Mouse (Mus musculus) adrenal gland, adult 8-10 months (tissue): ENCODE measurements at regions not wholly inside any gene's neighbourhood (a gene's known extent, or its start where the extent isn't known, plus 50 kb on each side); places are given as distances from the start of the nearest gene placed in this dataset.
A peak's percentile ranks its signal among the peaks of the same experiment; 100 is the strongest.

ENCODE experiments used
- DNase-seq: peaks from one replicate; pipeline ENCODE4 v3.0.0; 2022

DNA sequence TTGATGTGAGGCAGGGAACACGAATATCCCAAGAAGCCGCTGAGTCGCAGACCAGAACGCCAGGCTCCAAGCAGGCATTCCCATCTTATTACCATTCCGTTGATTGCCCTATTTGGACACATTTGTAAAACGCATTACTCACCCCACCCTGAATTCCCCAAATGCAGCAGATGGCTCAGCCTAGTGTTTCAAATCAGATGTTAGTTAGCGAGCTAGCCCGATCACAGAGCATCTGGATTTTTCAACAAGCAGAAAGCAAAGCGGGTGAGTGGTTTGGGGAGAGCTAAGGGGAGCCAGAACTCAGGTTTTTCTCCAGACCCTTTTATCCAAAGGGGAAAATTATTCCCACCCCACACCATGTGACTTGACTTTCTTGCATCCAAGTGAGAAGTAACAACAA lies 273.2 kb downstream of the Rwdd3 start:
- DNase-seq, result no peak

DNA sequence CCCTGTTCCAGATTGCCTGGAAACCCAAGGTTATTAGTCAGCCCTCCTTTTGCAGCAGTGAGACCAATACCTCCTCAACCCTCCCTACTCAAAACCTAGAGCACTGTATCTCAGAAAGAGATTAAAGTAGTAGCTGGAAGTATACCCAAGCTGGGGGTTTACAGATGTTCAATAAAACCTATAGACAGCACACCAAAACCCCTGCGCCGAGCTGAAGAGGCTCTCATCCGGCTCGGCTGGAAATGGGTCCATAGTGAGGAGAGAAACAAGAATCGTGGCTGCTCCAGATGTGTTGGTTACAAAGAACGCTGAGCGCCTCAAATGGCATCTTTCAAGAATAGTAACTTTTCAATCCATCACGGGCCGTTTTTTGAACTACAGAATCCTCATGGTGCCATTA lies 273.7 kb downstream of the Rwdd3 start:
- no peak for DNase-seq

DNA sequence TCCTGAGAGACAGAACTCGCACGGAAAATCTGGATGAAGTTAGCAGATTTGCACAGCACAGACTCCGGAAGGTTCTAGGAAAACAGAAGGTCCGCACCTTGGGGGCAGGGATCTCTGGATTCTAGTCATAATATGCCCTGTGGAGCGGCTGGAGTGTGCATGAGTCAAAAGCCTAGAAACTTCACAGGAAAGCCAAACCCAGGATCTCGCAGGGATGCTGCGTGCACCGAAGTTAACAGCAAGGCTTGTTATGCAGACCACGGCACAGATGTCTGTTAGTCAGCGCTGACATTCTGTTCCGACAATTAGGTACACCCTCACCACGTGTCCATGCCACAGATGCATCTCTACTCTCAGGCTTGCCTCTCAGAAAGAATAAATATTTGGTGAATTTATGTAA lies 274.3 kb downstream of the Rwdd3 start:
- DNase-seq, result no peak

DNA sequence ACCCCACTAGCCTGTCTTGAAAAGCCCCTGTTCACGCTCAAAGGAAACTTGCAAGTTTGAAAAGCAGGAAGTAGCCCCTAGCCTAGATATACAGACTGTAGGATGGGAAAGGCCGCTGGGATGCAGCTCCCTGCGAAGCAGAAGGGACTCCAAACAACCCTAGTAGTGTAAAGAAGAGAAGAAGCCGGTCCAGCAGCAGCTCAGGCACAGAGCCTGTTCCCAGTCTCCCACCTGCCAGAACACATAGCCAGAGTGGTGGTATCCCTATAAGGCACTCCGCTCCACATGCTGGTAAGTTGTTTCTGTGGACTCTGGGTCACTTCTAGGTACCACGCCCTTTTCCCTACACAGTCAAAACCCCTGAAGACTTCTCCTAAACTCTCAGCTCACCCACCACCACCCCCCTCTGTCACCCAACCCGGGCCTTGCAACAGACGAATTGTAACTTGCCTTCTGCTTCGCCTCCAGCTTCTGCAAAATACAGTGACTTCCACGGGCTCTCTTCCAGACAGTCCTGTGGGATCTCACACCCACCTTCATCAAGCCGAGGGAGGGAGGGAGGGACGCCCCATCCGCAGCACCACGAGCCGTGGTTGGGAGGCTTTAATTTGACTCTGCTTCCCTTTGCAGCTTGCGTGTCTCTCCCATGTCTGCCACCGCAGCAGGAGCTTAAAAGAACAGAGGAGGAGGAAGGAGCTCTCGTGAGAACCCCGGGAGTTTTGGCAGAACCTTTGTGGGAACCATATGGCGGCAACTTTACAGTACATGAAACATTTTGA lies 285.2 kb downstream of the Rwdd3 start:
- no peak for DNase-seq

DNA sequence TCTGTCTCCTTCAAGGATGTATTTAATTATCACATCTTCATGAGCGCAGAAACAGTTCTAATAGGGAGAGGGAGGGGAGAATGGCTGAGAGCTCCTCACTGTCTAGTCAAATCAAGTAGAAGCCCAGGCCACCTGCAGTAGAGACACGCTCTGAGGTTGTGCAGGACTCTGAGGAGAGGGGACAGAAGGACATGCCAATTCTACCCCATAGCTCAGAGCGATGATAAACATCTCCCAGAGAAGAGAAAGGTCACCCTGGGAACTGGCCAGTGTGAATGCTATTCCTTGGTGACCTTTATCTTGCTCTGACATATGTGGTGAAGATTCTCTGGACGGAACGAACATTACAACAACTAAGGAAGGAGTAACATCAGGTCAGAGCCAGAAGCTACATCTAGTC lies 286.1 kb downstream of the Rwdd3 start:
- no peak for DNase-seq

DNA sequence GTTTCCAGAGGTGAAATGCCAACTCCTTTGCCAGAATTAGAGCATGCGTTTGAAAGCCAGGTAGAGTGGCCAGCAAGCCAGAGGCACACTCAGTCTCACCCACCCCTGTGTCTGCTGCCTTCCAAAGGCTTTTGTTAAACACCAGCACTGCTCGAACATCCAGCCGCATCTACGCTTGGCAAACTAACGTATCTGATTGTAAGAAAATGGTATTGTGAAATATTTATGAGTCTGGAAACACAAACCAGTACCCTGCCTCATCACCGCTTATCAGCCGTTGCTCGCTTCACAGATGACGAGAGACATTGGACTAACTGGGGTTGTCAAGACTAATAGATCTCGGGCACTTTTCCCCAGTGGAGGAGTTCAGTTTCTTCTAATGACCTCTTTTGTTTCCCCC lies 287.3 kb downstream of the Rwdd3 start:
- no peak for DNase-seq

DNA sequence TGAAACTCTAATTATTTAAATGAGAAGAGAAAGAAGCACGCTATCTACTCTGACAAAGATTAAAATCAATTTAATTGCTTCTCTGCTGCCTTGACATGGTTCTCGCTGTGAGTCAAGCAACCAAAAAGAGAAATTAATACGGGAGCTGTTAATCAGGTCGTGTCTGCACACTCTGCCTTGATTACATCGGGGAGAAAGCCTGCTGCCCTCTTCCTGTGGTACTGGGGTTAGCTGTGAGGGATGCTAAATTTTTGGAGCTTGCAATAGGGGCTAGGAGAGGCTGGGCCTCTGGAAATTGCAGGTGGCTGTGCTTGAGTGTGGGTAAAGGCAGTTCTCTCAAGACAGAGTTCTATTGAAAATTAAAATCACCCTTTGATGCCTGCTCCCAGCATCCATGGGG lies 287.8 kb downstream of the Rwdd3 start:
- DNase-seq, result no peak

DNA sequence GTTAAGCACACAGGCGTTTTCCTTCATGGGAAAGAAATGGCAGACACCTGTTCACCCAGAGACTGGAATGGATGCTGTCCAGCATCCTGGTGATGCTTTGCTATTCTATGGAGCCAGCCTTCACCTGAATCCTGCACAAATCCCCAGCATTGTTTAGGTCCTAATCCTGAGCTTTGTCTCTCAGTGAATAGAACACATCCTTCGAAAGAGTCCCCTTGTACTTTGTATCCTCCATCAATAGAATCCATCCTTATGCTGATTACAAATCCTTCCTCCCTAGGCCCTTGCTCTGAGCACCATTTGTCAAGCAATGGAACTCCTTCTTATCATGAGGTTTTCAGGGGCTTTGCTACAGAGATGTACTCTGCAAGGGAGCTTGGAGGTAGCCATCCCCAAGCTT lies 292.1 kb downstream of the Rwdd3 start:
- no peak for DNase-seq

DNA sequence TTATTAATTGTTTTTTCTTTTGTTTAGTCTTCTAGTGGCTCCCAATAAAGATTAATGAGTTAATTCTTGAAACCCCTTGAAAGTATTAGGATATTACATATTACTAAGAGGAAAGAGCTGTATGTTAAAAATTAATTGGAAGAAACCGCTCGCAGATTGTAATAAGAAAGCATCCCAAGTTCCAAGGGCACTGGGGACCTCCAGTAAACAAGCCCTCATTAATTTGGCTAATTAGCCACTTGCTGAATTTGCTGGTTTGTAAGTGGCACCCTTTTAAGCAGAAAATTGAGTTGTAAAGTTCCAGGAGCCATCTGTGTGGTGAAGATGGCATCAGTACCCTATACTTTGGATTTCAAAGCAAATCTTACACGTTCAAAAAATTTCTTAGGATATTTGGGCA lies 295.8 kb downstream of the Rwdd3 start:
- DNase-seq, result no peak

DNA sequence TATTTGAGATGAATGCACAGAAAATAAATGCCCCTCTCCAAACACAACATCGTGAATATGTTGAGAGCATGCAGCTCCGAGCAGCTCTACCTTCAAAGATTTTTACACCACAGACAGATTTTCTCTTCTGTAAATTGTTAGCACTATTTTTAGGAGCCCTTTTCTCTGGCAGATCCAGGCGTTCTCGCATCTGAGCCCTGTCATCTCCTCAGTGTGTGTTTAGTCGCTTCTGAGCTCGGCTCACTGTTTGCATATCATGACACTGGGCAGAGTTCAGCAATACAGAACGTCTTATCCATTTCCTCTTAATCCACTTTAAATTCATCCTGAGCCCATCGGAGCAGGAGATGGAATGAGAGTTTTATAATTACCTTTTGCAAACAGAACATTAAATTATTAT lies 306.5 kb downstream of the Rwdd3 start:
- DNase-seq, result no peak

DNA sequence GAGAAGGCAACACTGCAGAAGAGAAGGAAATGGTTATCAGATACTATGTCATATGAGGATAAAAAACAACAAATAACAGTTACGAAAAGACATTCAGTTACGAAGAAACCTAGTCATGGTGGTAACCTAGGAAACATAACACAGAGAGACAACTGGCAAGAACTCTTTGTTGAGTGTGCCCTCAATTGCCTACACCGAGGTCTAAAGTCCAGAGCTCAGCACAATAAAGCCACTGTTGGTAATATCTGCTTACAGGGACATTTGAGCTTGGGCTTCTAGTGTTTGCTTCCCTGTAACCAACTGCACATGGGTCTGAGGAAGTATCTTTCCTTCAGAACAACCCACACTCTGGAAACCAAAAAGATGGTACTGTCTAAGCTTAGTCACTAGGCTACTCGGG lies 309.9 kb downstream of the Rwdd3 start:
- DNase-seq, result no peak

DNA sequence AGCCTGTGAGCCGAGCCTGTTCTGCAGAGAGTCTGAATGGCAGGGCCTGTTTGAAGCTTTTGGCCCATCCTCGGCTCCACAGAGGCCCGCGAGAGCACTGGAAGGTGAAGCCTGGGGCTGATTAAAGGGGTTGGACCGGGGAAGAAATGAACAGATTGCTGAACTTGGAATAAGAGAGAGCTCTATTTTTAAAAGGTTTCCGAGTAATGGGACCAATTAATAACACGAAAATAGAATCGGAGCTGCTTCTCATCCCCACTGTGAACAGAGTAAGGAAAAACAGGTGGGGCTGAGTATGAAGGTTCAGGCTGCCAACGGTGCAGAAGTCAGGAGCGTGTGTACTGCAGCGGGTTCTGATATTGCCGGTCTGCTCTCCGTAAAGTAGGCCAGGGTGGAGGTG lies 313.2 kb downstream of the Rwdd3 start:
- DNase-seq, result no peak

DNA sequence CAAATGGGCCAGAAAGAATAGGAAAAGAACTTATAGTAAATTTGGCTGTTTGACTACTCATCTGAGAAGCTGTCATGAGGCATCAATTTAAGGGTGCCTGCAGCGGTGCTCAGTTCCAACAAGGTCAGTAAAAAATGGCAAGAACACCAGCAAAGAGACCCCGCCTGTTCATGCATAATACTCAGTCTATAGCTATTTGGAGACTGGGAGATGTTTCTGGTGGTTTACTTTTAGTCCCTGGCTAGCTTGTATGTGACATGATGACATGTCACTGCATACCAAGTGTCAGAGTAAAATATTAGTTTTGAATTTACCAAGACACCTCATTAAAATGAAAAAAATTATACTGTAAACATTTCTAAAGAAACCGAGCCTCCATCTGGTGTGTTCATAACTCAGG lies 317.2 kb downstream of the Rwdd3 start:
- no peak for DNase-seq

DNA sequence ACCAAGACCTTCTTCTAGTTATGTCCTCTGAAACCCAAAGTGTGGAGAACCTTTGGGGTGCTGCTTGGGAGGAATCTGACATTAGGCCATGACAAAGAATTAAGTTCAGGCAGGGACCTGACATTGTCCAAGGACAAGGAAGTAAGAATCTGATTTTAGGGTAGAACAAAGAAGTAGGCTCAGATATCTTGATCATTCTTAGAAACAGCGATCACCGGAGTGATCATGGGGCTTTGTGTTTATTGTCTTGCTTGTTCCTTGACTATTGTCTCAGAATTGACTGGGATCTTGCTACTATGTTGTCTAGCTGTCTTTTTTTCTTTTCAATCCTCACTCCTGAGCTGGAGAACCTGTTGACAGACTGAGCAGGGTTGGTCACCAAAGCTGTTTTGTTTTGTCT lies 327.9 kb downstream of the Rwdd3 start:
- DNase-seq, result no peak

DNA sequence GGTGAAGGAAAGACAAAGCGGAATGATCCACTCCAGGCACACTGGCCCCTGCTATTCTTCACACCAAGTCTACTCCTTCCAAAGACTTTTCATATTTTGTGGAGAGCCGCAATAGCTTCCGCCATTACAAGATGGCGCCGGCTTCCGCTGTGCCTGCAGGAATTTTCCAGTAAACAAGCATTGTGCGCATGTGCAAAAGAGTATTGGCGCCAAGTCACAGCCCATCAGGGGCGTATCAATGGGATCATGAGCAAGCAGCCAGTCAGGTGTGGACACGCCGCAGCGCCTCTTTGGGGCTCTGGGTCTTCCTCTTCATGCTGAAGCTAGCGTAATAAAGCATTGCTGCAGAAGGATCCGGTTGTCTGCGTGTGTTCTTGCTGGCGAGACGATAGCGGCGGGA lies 348.0 kb downstream of the Rwdd3 start:
- DNase-seq, result no peak

DNA sequence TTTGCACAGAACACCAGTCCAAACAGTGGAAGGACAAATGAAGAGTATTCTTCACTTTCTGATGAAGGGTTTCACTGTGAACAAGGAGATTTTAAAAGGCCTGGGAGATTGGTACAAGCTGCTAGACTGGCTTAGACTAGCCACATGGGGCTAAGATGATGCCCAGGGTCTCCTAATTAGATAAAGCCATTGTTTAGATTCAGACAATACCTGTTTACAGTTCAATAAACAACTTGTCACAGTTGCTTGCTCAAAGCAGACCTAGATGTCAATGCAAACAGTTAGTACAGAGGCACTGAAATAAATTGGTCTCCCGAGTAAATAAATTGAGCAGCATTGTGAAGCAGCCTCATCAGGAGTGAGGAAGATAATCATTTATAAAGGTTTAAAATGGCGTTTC lies 359.6 kb downstream of the Rwdd3 start:
- DNase-seq, result no peak

DNA sequence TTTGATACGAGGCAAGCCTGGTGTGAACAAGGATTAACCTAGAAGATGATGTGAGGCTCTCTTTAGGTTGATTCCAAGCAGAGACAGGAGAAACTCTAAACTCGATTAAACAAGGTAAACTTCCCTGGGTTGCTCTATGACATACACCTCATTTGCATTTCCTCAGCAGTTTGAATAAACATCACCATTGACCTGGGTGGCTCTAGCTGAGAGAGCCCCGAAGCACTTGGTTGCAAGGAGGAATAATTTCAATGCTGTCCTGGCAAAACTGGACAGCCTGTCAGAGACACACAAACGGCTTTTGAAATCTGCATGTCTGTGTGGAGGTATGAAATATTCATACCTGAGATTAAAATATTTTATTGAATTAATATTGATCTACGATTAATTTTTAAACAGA lies 361.0 kb downstream of the Rwdd3 start:
- no peak for DNase-seq

DNA sequence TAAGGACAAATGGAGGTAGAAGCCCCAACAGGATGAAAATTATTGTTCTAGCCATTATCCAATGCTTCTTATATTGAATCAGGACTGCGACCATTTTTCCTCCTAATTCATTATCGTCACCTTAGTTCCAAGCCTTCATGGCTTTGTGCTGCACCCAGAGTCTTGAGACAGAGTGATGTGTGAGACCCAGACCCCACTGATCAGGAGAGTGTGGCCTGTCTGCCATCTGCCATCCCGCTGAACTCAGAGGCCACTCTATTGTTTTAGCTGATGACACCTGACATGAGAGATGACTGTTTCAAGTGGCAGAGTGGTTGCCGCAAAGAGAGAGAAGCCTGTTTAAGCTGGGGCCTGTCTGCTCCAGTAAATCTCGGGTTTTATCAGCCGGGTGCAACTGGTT lies 361.4 kb downstream of the Rwdd3 start:
- DNase-seq, result no peak

DNA sequence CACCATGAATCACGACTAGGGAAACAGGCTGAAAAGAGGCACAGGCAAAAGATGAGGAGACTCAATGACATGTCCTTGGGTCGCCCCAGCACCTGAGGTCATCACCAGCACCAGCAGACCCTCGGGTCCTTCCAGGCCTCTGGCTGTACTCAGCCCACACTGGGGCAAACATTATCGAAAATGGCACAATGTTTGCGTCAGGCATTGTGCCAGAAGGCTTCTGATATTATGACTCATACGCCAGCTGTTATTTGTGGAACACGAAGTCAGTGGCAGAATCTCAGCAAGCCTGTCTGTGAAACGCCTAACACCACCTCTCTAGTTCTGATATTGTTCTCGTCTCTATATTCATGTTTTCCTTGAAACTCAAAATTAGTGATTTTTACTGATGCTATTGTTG lies 384.8 kb downstream of the Rwdd3 start:
- peak; percentile 20 for DNase-seq

DNA sequence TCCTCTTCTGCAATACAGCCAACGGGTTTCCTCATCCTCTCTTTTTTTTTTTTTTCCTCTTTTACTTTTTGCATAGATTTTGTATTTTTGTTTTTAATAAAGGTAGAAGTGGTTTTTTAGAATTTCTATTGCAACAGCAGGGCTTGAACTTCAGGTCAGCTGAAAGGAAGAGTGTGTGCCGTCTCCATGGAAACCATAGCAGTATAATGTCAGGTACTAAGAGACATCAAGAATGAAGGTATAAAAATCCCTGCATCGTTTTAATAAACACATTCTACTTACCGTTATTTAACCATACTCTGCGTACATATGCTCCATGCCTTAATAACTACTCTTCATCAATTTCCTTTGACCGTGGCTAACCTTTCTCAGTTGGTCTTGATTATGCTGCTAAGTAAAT lies 390.0 kb downstream of the Rwdd3 start:
- no peak for DNase-seq

DNA sequence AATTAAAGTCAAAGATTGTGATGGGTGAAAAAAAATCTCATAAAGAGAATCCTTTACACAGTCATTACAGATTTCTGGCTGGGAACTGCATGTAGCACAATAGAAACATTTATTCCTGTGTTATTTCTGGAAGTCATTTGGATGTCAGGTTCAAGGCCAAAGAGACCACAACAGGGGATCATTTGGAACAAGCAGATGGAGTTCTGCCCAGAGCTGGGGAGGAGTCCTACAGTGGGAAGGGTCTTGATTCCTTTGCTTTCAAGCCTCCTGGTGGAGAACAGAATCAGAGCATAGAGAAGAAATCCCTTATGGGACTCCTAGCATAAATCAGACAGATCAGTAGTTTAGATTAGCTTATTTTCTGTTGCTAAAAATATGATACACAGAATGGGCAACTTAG lies 392.4 kb downstream of the Rwdd3 start:
- no peak for DNase-seq

DNA sequence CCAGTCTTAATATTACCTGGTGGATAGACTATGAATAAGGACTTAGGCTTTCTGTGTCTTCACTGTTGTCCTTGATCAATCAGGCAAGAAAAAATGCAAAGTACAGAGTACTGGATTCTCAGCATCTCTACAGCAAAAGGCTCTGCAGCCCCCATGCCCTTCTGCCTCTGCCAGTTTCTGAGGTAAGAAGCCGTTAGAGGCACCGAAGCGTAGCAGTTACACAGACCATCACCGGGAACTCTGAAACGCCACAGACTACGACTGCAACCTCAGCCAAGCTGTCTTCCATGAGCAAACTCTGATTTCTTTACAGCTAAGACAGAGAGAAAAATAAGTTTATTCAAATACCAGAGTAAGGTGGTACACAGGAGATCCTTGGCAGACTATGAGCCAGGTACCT lies 396.5 kb downstream of the Rwdd3 start:
- DNase-seq, result no peak

DNA sequence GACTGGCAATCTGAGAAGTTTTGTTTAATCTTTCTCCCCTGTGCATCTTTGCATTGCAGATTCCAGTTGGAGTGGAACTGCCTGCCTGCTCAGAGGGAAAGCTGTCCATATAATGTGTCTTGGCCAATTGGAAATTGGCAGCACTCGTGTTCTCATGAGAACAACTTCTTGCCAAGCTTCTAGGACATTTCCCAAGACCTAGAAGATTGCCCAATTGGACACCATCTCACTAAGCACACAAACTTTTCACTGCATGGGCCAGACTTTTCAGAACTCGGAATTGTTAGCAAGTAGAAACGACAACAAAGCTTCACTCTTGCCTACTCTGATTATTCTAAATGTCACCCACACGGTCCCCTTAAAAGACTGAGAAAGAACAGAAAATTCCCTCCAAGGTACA lies 409.8 kb downstream of the Rwdd3 start:
- DNase-seq, result peak; percentile 23

DNA sequence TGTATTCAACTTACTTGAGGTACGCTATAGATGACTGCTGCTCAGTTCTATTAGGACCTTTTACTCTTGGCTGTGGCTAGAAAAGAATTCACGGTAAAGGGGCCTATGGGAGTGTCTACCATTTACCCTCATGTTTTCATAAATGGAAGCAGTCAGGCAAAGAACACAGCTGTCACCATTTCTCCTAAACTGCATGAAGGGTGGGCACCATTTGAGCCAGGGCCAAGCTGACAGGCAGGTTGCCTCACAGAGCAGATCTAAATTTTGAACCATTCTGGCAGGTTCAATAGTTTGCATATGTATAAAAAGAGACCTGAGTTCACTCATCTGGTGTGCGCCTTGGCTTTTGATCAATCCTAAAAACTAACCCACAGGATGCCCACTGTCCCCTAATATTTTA lies 410.3 kb downstream of the Rwdd3 start:
- DNase-seq, result no peak

DNA sequence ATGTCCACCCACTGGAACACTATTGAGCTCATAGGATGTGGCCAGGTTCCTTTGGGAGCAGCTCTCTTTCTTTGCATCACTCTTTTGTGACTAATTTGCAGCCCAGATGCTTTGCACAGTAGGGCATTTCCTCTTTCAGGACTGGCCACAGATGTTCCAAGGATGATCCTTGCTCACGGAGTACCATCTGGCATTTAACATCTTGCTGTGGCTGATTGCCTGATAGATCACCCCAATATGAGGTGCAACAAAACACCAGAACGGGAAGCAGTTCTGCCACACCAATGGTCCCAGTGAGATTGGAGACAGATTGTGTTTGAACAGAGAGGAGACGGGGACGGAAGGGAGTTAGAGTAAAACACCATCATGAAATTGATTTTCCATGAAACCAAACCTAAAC lies 423.0 kb downstream of the Rwdd3 start:
- DNase-seq, result no peak
